Mouse (Mus musculus) hindbrain, embryonic 10.5 days (tissue): ENCODE results near the gene Tmem168. TPM values are rescaled to one million over a fixed set of nuclear protein-coding genes. Genes with fewer than 3 reads are reported as not detected.

Experiments
- DNase-seq: peaks from one replicate; pipeline ENCODE4 v3.0.0-alpha.2; 2017; ENCODE audit warnings: low spot score
- H3K27ac ChIP-seq: fragments of 300-500 bp; sonication (generic); 2 replicates; pipeline ENCODE4 v1.5.1; 2016; ENCODE audit warnings: mild to moderate bottlenecking, moderate library complexity
- H3K27me3 ChIP-seq: fragments of 300-500 bp; sonication (generic); 2 replicates; pipeline ENCODE4 v1.6.1; 2016; ENCODE audit warnings: mild to moderate bottlenecking; ENCODE audit not compliant: poor library complexity, insufficient read depth, severe bottlenecking
- H3K36me3 ChIP-seq: fragments of 300-500 bp; sonication (generic); 2 replicates; pipeline ENCODE4 v1.6.1; 2016; ENCODE audit warnings: mild to moderate bottlenecking, moderate library complexity
- H3K4me1 ChIP-seq: fragments of 300-500 bp; sonication (generic); replicated peaks from 2 replicates; pipeline ENCODE4 v1.6.1; 2016; ENCODE audit warnings: mild to moderate bottlenecking
- H3K4me3 ChIP-seq: fragments of 300-500 bp; sonication (generic); 2 replicates; pipeline ENCODE4 v1.5.1; 2016; ENCODE audit warnings: mild to moderate bottlenecking, moderate library complexity
- H3K9me3 ChIP-seq: fragments of 300-500 bp; sonication (generic); 2 replicates; pipeline ENCODE4 v1.6.1; 2016; ENCODE audit warnings: mild to moderate bottlenecking, moderate library complexity
- WGBS: fragments of 180-500 bp; shearing (Covaris S2); methylation state at CpG from one replicate; pipeline ENCODE4 v1.1.7; 2016; 5-methylcytosine and 5-hydroxymethylcytosine counted together
- polyA plus RNA-seq: library from polyadenylated mRNA; unstranded; fragments of >200 nt; fragmentation: Nextera tagmentation; extraction: Ambion mirVana; gene quantifications from 2 replicates; pipeline ENCODE4 v1.2.1, GENCODE M21; 2016

The Tmem168 gene
- polyA plus RNA-seq, 1 experiment from 2014 or later, result 29.8 TPM

- no peaks in the 10 kb centered on the region for H3K9me3 ChIP-seq
- H3K27me3 ChIP-seq, result no peaks in the 10 kb centered on the region
- H3K4me1 ChIP-seq, result peaks cover 22% of the 10 kb centered on the region
- H3K36me3 ChIP-seq, result 0 out of 2 replicates have a peak, but pooled peaks cover 7% of the 10 kb centered on the region
- DNase-seq, result no peak
- H3K27ac ChIP-seq, result peak overlapping the region; percentile 50
- no peak overlapping the region for H3K4me3 ChIP-seq
- 43% methylated on average over 5 of the region's 5 CpGs for WGBS
Observed at GRCm38 (mm10) chr6:13609353-13610140, 1.6 kb upstream of the Tmem168 start.

GRCm38 (mm10) chr6:13606921-13607620 lies 829 bp downstream of the Tmem168 start:
- Histone ChIP-seq H3K4me1 (peaks cover 22% of the 10 kb centered on the region), H3K9me3 (no peaks in the 10 kb centered on the region), H3K4me3 (peak overlapping the region; percentile 79), H3K36me3 (peaks cover 25% of the 10 kb centered on the region), H3K27me3 (no peaks in the 10 kb centered on the region), H3K27ac (peak overlapping the region; percentile 99)
- WGBS, result 14% methylated on average over 15 of the region's 15 CpGs
- DNase-seq, result no peak

GRCm38 (mm10) chr6:13606394-13606793 lies 1.5 kb downstream of the Tmem168 start:
- DNase-seq, result no peak

GRCm38 (mm10) chr6:13603134-13603533 lies 4.8 kb downstream of the Tmem168 start:
- WGBS, result 92% methylated on average over 6 of the region's 6 CpGs
- no peak overlapping the region for H3K27ac ChIP-seq
- H3K36me3 ChIP-seq, result peaks cover 32% of the 10 kb centered on the region
- H3K9me3 ChIP-seq, result no peaks in the 10 kb centered on the region
- H3K4me3 ChIP-seq, result no peak overlapping the region
- no peak for DNase-seq
- no peaks in the 10 kb centered on the region for H3K27me3 ChIP-seq
- peaks cover 12% of the 10 kb centered on the region for H3K4me1 ChIP-seq

More at GRCm38 (mm10) chr6:13606394-13606793, 1.5 kb downstream of the Tmem168 start:
- no peaks in the 10 kb centered on the region for H3K27me3 ChIP-seq
- WGBS, result 82% methylated on average over 4 of the region's 4 CpGs
- H3K4me1 ChIP-seq, result peaks cover 22% of the 10 kb centered on the region
- H3K9me3 ChIP-seq, result no peaks in the 10 kb centered on the region
- H3K27ac ChIP-seq, result no peak overlapping the region
- peak overlapping the region; percentile 79 for H3K4me3 ChIP-seq
- H3K36me3 ChIP-seq, result peaks cover 32% of the 10 kb centered on the region

GRCm38 (mm10) chr6:13601587-13601986 lies 6.3 kb downstream of the Tmem168 start:
- 79% methylated on average over 6 of the region's 6 CpGs for WGBS
- H3K4me3 ChIP-seq, result no peak overlapping the region
- H3K9me3 ChIP-seq, result no peaks in the 10 kb centered on the region
- no peaks in the 10 kb centered on the region for H3K27me3 ChIP-seq
- H3K27ac ChIP-seq, result no peak overlapping the region
- DNase-seq, result no peak
- H3K4me1 ChIP-seq, result peaks cover 4% of the 10 kb centered on the region
- H3K36me3 ChIP-seq, result peaks cover 42% of the 10 kb centered on the region

- Histone ChIP-seq H3K27ac (no peak overlapping the region), H3K27me3 (no peaks in the 10 kb centered on the region), H3K4me1 (no peaks in the 10 kb centered on the region), H3K36me3 (peaks cover 46% of the 10 kb centered on the region), H3K9me3 (no peaks in the 10 kb centered on the region), H3K4me3 (no peak overlapping the region)
- no peak for DNase-seq
- 84% methylated on average over 7 of the region's 7 CpGs for WGBS
Observed at GRCm38 (mm10) chr6:13598239-13598923, 9.5 kb downstream of the Tmem168 start.

- 74% methylated on average over 4 of the region's 4 CpGs for WGBS
- DNase-seq, result no peak
- Histone ChIP-seq H3K36me3 (peaks cover 76% of the 10 kb centered on the region), H3K27me3 (no peaks in the 10 kb centered on the region), H3K27ac (no peak overlapping the region), H3K9me3 (no peaks in the 10 kb centered on the region), H3K4me1 (no peaks in the 10 kb centered on the region), H3K4me3 (no peak overlapping the region)
Observed at GRCm38 (mm10) chr6:13592729-13593345, 15.1 kb downstream of the Tmem168 start.

GRCm38 (mm10) chr6:13586560-13586959 lies 21.3 kb downstream of the Tmem168 start:
- Histone ChIP-seq H3K36me3 (peaks cover 73% of the 10 kb centered on the region), H3K4me1 (no peaks in the 10 kb centered on the region), H3K27ac (no peak overlapping the region), H3K27me3 (no peaks in the 10 kb centered on the region), H3K9me3 (no peaks in the 10 kb centered on the region), H3K4me3 (no peak overlapping the region)
- no peak for DNase-seq
- WGBS, result 65% methylated on average over 2 of the region's 2 CpGs

- Histone ChIP-seq H3K36me3 (peaks cover 73% of the 10 kb centered on the region), H3K27ac (no peak overlapping the region), H3K4me3 (no peak overlapping the region), H3K27me3 (no peaks in the 10 kb centered on the region), H3K9me3 (no peaks in the 10 kb centered on the region), H3K4me1 (no peaks in the 10 kb centered on the region)
- no peak for DNase-seq
- 88% methylated on average over 8 of the region's 8 CpGs for WGBS
Observed at GRCm38 (mm10) chr6:13586154-13586553, 21.7 kb downstream of the Tmem168 start.

GRCm38 (mm10) chr6:13584788-13585187 lies 23.1 kb downstream of the Tmem168 start:
- Histone ChIP-seq H3K4me3 (no peak overlapping the region), H3K4me1 (no peaks in the 10 kb centered on the region), H3K9me3 (no peaks in the 10 kb centered on the region), H3K27me3 (no peaks in the 10 kb centered on the region), H3K36me3 (peaks cover 66% of the 10 kb centered on the region), H3K27ac (no peak overlapping the region)
- DNase-seq, result no peak
- 88% methylated on average over 6 of the region's 6 CpGs for WGBS

- Histone ChIP-seq H3K27ac (no peak overlapping the region), H3K4me3 (no peak overlapping the region), H3K27me3 (no peaks in the 10 kb centered on the region), H3K9me3 (no peaks in the 10 kb centered on the region), H3K4me1 (no peaks in the 10 kb centered on the region), H3K36me3 (peaks cover 71% of the 10 kb centered on the region)
- DNase-seq, result no peak
- 96% methylated on average over 1 of the region's 1 CpGs for WGBS
Observed at GRCm38 (mm10) chr6:13582075-13582474, 25.8 kb downstream of the Tmem168 start.

GRCm38 (mm10) chr6:13565734-13566133 lies 42.2 kb downstream of the Tmem168 start:
- H3K27ac ChIP-seq, result no peak overlapping the region
- no peaks in the 10 kb centered on the region for H3K9me3 ChIP-seq
- no peaks in the 10 kb centered on the region for H3K4me1 ChIP-seq
- H3K36me3 ChIP-seq, result no peaks in the 10 kb centered on the region
- 81% methylated on average over 1 of the region's 1 CpGs for WGBS
- H3K4me3 ChIP-seq, result no peak overlapping the region
- no peaks in the 10 kb centered on the region for H3K27me3 ChIP-seq
- DNase-seq, result no peak
